Mouse (Mus musculus) C2C12 (cell line): Measurements from ENCODE around the gene H2-Ke6.

Experiments used
- CEBPB ChIP-seq: IDR thresholded peaks from one replicate; pipeline ENCODE4 v1.6.1; 2011; ENCODE audit warnings: low read depth, mild to moderate bottlenecking, control low read depth, moderate library complexity
- CTCF ChIP-seq: IDR thresholded peaks from one replicate; pipeline ENCODE4 v1.5.1; 2011; ENCODE audit not compliant: control insufficient read depth, insufficient read depth, insufficient read length
- MAX ChIP-seq: IDR thresholded peaks from one replicate; pipeline ENCODE4 v1.6.1; 2011; ENCODE audit warnings: mild to moderate bottlenecking, control low read depth
- MYOD1 ChIP-seq: IDR thresholded peaks from one replicate; pipeline ENCODE4 v1.6.1; 2011; ENCODE audit warnings: low read depth; ENCODE audit not compliant: control insufficient read depth, insufficient read length
- MYOG ChIP-seq: IDR thresholded peaks from one replicate; pipeline ENCODE4 v1.6.1; 2011; ENCODE audit not compliant: control insufficient read depth, insufficient read length; ENCODE audit errors: extremely low read depth
- USF1 ChIP-seq: IDR thresholded peaks from one replicate; pipeline ENCODE4 v1.6.1; 2011; ENCODE audit warnings: low read depth, mild to moderate bottlenecking, control low read depth, moderate library complexity

- TF ChIP-seq CTCF (no peak), MAX (no peak), CEBPB (no peak), USF1 (no peak), MYOD1 (no peak), MYOG (no peak)
These were observed 47.5 kb downstream of the H2-Ke6 start for GRCm38 (mm10) chr17:33980181-33981035.
